Mouse (Mus musculus): ENCODE measurements at regions not wholly inside any gene's neighbourhood (a gene's known extent, or its start where the extent isn't known, plus 50 kb on each side); places are given as distances from the start of the nearest gene placed in this dataset.
A peak's percentile ranks its signal among the peaks of the same experiment; 100 is the strongest.

GRCm38 (mm10) chr13:91370441-91370840, 89.6 kb upstream of the Ssbp2 start:
- peak; percentile 70 for DNase-seq

GRCm38 (mm10) chr13:91370886-91371595, 89.0 kb upstream of the Ssbp2 start:
- peak; percentile 97 for DNase-seq

- DNase-seq: no peak
Measured at GRCm38 (mm10) chr13:91371596-91371987, 88.5 kb upstream of the Ssbp2 start.

- no peak for DNase-seq
Measured at GRCm38 (mm10) chr13:91372130-91372875, 87.8 kb upstream of the Ssbp2 start.

- peak; percentile 73 for DNase-seq
Measured at GRCm38 (mm10) chr13:91374141-91374540, 85.9 kb upstream of the Ssbp2 start.

- no peak for DNase-seq
Measured at GRCm38 (mm10) chr13:91376556-91376955, 83.5 kb upstream of the Ssbp2 start.

GRCm38 (mm10) chr13:91377428-91377827, 82.7 kb upstream of the Ssbp2 start:
- DNase-seq: no peak

- DNase-seq: no peak
Measured at GRCm38 (mm10) chr13:91377972-91378371, 82.1 kb upstream of the Ssbp2 start.

- DNase-seq: no peak
Measured at GRCm38 (mm10) chr13:91385393-91385792, 74.7 kb upstream of the Ssbp2 start.

GRCm38 (mm10) chr13:91387913-91388312, 72.2 kb upstream of the Ssbp2 start:
- no peak for DNase-seq

GRCm38 (mm10) chr13:91403632-91404031, 56.5 kb upstream of the Ssbp2 start:
- DNase-seq: no peak

- no peak for DNase-seq
Measured at GRCm38 (mm10) chr13:91405027-91405426, 55.1 kb upstream of the Ssbp2 start.

GRCm38 (mm10) chr13:91410116-91410515, 50.0 kb upstream of the Ssbp2 start:
- DNase-seq: no peak

All from embryo, embryonic 11 days (tissue).